Mouse (Mus musculus) lung, postnatal 36 days (tissue): ENCODE measurements around the gene Gm4969.

ENCODE experiments used
- DNase-seq: peaks from one replicate; pipeline ENCODE4 v3.0.0; 2022; ENCODE audit warnings: mixed read lengths

Gm4969 gene

DNA sequence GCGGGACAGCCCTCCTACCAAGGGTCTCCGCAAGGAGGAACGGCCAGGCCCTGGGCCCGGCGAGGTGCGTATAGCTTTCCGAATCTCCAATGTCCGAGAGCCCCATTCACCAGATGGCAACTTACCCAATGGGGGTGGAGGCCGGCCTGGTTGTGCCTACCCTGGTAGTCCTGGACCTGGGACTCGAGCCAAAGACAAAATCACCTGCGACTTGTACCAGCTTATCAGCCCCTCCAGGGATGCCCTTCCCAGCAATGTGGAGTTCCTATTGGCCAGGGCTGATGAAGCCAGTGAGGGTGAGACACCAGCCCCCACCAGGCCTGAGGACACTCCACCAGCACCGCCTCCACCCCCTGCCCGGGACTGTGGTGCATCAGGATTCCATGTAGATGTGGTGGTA is 18.0 kb upstream of the Gm4969 start:
- no peak for DNase-seq

DNA sequence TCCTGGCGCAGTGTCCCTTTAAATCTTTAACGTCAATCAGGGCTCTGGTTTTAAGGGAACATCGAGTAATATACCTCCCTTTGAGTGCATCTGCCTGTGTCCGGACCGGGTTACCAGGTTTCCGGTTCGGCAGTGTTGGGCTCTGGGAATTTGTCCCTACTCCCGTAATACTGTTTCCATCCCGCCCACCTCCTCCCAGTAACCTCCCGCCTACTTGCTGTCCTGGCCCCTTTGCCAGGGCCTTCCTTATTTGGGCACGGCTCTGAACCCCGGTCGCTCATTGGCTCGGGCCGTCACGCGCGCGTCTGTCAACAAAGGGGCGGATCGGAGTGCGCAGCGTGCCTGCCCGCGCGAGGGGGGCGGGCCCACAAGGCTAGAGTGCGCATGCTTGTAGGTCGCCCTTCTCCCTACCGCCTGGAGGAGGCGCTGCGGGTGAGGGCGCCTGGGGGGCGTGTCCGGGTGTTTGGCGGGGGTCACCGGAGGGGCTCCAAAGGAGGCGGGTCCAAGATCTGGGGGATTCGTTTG is 13.2 kb upstream of the Gm4969 start:
- peak; percentile 99 for DNase-seq

DNA sequence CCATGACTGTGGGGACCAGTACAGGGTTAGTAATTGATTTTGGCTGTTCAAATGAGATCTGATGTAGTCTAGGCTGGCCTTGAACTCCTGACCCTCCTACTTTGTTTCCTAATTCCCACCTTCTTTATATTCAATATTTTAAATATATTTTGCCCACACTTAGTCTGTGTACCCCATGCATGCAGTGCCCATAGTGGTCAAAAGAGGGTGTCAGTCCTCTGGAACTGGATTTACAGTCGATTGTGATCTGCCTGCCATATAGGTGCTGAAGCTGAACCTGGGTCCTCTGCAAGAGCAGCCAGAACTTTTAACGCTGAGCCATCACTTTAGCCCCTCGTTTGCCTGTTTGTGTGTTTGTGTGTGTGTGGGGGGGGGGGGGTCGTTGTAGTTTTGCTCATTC is 12.5 kb upstream of the Gm4969 start:
- DNase-seq, result peak; percentile 23

DNA sequence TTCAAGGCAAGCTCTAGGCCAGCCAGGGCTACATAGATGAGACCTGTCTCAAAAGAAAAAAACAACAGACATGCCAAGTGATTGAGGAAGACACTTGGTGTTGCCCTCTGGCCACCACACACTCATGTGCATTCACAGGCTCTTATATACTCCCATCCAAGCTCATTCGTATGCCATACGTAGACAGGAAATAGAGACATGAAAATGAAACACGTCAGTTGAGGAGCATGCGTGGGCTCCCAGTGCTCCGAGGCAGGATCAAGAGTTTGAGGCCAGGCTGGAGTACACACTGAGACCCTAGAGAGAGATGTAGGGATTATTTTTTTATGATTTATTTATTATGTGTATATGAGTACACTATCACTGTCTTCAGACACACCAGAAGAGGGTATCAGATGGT is 11.2 kb upstream of the Gm4969 start:
- no peak for DNase-seq

GRCm38 (mm10) chr7:19127744-19128143 is 9.6 kb upstream of the Gm4969 start:
- no peak for DNase-seq

DNA sequence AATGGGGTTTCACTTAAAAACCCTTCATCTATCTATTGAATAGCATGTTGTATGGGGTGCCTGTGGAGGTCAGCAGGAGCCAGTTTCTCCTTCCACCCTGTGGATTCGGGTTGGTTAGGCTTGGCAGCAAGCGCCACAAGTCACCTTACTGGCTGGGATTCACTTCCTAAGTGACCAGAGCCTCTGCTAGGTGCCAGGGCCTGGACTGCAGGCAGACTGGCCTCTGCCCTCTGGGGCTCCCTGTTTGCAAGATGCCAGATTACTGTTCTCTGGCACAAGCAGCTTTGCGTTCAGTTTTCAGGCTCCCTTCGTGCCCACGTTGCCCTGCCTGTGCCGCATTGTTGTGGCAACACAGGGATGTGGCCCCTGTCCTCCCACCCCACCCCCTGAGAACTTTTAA is 6.5 kb upstream of the Gm4969 start:
- no peak for DNase-seq

- no peak for DNase-seq
Observed at GRCm38 (mm10) chr7:19121686-19122085, 3.5 kb upstream of the Gm4969 start.

- peak; percentile 98 for DNase-seq
Observed at GRCm38 (mm10) chr7:19119631-19120429, 1.7 kb upstream of the Gm4969 start, which contains the start of gene Fbxo46. Gene Fbxo46, plus strand, starts transcription at chr7:19119859.

- DNase-seq, result peak; percentile 11
Observed at GRCm38 (mm10) chr7:19119083-19119482, 915 bp upstream of the Gm4969 start.

- DNase-seq, result no peak
Observed at GRCm38 (mm10) chr7:19109565-19109964, 8.6 kb downstream of the Gm4969 start.

DNA sequence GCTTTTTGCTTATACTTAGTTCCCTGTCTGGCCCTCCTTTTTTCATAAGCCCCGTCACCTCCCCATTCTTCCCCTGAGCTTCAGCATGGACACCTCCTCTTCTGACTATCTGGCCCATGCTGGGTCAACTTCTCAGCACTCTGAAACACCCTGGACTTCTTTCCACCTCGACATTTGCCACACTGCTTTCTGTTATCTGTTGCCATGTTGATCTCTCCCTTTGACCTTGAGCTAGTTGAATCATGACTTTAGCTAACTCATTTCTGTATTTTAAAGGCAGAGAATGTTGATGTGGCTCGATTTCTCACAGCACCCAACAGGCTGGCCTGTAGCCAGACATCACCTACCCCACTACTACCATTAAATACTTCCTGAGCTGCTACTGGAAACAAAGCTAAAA is 10.7 kb downstream of the Gm4969 start:
- DNase-seq, result no peak

GRCm38 (mm10) chr7:19104486-19104885 is 13.7 kb downstream of the Gm4969 start:
- no peak for DNase-seq

DNA sequence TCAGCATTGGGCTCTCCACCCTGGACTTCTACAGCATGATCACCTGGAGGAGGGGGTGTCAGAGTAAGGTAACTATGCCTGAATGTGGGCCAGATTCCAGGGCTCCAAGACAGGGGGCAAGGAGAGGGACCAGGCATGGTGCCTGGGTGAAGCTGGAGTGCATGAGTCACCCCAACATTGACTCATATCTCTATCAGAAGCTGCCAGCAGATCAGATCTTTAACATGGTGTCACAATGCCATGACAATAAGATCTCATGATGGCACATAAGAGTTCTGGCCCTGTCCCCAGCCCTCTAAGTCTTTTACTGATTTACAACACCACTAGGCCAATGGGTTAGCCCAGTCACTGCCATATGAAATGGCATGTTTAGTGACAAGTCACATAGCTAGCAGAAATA is 14.4 kb downstream of the Gm4969 start:
- DNase-seq, result no peak

- no peak for DNase-seq
Observed at GRCm38 (mm10) chr7:19100290-19100689, 17.9 kb downstream of the Gm4969 start.

- DNase-seq, result no peak
Observed at GRCm38 (mm10) chr7:19098811-19099210, 19.4 kb downstream of the Gm4969 start.

DNA sequence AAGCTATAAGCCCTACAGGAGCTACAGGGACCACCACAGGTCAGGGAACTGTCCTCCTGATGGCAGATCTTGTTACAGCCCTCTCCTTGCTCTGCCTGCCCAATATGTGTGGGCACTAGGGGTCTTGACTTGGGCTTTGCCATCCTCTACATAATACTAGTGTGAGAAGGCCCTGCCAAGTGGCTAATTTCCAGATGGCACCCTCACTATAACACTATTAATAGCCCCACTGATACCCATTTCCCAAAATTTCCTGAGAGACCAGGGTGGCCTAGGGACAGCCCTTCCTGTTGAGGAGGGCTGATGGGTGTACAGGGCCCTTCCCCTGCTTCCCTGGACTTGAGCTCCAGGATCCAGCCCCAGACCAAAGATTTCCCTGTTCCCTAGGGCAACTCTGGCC is 20.3 kb downstream of the Gm4969 start:
- DNase-seq, result no peak

DNA sequence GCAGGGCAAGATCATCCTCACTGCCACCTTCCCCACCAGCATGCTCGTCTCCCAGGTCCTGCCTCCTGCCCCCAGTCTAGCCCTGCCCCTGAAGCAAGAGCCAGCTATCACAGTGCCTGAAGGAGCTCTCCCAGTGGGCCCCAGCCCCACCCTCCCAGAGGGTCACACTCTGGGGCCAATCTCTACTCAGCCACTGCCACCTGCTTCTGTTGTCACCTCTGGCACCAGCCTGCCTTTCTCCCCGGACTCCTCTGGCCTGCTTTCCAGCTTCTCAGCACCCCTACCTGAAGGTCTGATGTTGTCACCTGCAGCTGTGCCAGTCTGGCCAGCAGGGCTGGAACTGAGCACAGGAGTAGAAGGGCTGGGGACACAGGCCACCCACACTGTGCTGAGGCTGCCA is 21.0 kb downstream of the Gm4969 start:
- no peak for DNase-seq

DNA sequence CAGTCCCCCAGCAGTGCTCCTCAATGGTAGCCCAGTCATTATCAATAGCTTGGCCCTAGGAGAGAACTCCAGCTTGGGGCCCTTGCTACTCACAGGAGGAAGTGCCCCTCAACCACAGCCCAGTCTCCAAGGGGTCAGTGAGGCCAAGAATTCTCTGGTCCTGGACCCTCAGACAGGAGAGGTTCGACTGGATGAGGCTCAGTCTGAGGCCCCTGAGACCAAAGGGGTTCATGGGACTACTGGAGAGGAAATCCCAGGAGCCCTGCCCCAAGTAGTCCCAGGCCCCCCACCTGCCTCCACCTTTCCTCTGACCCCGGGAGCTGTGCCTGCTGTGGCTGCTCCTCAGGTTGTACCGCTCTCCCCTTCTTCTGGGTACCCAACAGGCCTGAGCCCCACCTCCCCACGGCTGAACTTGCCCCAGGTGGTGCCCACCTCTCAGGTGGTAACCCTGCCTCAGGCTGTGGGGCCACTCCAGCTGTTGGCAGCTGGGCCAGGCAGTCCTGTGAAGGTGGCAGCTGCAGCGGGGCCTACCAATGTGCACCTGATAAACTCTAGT is 21.7 kb downstream of the Gm4969 start:
- DNase-seq, result no peak

DNA sequence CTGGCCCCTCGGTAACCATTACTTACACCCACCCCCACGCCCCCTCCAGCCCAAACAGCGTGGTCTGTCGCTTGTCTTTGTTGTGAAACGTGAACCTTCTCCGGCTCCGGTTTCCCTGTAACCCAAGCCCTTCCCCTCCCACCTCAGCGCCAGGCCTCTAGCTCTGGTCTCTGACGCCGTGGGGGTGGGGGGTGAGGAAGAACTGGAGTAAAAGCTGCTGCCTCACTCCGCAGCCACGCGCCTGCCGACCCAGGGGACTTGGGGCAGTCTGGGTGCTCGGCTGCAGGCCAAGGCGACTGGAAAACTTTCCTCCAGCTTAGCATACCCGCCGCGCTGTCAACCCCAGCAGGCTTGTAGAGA is 22.4 kb downstream of the Gm4969 start:
- DNase-seq, result peak; percentile 65

DNA sequence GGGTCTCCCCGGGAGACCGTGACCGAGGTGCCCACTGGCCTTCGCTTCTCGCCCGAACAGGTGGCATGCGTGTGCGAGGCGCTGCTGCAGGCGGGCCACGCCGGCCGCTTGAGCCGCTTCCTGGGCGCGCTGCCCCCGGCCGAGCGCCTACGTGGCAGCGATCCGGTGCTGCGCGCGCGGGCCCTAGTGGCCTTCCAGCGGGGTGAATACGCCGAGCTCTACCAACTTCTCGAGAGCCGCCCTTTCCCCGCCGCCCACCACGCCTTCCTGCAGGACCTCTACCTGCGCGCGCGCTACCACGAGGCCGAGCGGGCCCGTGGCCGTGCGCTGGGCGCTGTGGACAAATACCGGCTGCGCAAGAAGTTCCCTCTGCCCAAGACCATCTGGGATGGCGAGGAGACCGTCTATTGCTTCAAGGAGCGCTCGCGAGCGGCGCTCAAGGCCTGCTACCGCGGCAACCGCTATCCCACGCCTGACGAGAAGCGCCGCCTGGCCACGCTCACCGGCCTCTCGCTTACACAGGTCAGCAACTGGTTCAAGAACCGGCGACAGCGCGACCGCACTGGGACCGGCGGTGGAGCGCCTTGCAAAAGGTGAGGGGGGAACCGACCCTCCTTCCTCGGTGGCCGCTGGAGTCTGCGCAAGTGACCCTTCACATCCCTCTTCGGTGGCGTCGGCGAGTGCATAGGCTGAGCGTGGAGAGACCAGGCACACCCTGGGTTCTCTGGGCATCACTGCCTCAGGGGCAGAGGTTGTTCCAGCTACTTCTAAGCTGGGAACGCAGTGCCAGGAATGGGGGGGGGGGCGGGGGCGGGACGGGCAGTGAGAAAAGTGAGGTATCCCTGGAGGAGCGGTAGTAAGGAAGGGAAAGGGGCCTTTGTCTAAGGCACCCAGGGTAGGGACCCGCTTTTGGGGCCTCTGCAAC is 23.1 kb downstream of the Gm4969 start:
- peak; percentile 51 for DNase-seq

DNA sequence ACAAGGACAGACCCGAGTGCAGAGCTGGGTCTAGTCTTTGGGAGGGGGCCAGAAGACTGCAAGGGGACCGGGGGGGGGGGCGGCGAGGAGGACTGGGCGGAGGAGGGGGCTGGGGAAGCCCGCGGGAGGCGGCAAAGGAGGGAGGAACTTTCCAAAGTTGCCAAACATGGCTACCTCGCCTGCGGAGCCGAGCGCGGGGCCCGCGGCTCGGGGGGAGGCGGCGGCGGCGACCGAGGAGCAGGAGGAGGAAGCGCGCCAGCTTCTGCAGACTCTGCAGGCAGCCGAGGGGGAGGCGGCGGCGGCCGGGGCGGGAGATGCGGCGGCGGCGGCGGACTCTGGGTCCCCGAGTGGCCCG is 23.7 kb downstream of the Gm4969 start, which contains the start of gene Six5:
Gene Six5 (plus strand): TSS at position 124 of the 355 bp plus-strand sequence.
- peak; percentile 43 for DNase-seq

DNA sequence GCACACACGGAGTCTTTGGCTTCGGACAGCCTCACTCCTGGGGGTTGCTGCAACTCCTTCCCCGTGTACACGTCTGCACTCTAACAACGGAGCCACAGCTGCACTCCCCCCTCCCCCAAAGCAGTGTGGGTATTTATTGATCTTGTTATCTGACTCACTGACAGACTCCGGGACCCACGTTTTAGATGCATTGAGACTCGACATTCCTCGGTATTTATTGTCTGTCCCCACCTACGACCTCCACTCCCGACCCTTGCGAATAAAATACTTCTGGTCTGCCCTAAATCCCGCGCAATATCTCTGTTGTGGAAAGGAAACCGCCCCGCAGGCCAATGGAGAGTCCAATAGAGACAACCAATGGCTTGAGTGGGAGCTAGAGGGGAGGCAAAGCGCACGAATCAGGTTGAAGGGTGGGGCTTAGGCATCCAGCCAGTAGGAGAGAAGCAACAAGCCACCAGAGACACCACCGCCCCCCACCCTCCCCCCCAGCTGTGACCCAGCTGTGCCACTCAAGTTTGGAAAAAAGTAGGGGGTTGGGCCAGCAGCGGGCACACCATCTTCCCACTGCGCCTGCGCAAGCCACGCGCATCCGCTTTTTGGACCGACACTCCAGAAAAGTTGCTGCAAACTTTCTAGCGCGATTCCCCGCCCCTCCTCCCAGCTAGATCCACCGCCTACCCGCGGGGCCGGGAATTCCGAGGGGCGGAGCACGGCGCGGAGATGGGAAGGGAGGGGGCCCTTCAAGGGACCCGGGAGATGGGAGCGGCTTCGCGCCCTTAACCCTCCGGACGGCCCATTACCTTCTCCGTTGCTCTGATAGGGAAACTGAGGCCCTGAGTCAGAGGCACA is 24.4 kb downstream of the Gm4969 start:
- peak; percentile 98 for DNase-seq

- DNase-seq, result peak; percentile 92
Observed at GRCm38 (mm10) chr7:19093174-19093521, 25.0 kb downstream of the Gm4969 start.
